Mouse (Mus musculus) kidney, embryonic 15.5 days (tissue): ENCODE data around the gene Tmem125. TPM values are rescaled to one million over a fixed set of nuclear protein-coding genes. Genes with fewer than 3 reads are reported as not detected.
"Not testable (repeated sequence)": the region's sequence is repeated elsewhere in the genome, so short reads cannot be mapped to it uniquely, and the experiment has no call there.

Experiments
- ATAC-seq: fragments of 200-750 bp; cut with Nextera tagmentation; replicated peaks from 2 replicates; pipeline ENCODE4 v1.8.0; 2017; ENCODE audit warnings: moderate TSS enrichment; ENCODE audit not compliant: low FRiP score
- H3K27ac ChIP-seq: fragments of 300-500 bp; sonication (generic); 2 replicates; pipeline ENCODE4 v1.5.1; 2015; ENCODE audit warnings: mild to moderate bottlenecking, inconsistent platforms
- H3K27me3 ChIP-seq: fragments of 300-500 bp; sonication (generic); 2 replicates; pipeline ENCODE4 v1.6.1; 2015; ENCODE audit warnings: inconsistent platforms
- H3K36me3 ChIP-seq: fragments of 300-500 bp; sonication (generic); 2 replicates; pipeline ENCODE4 v1.6.1; 2015; ENCODE audit warnings: inconsistent platforms
- H3K4me1 ChIP-seq: fragments of 300-500 bp; sonication (generic); 2 replicates; pipeline ENCODE4 v1.6.1; 2015; ENCODE audit warnings: inconsistent platforms
- H3K4me2 ChIP-seq: fragments of 300-500 bp; sonication (generic); 2 replicates; pipeline ENCODE4 v1.6.1; 2015; ENCODE audit warnings: moderate library complexity, mild to moderate bottlenecking, inconsistent platforms
- H3K4me3 ChIP-seq: fragments of 300-500 bp; sonication (generic); replicated peaks from 2 replicates; pipeline ENCODE4 v1.5.1; 2015; ENCODE audit warnings: mild to moderate bottlenecking, inconsistent platforms
- H3K9ac ChIP-seq: fragments of 300-500 bp; sonication (generic); 2 replicates; pipeline ENCODE4 v1.6.1; 2015; ENCODE audit warnings: mild to moderate bottlenecking, inconsistent platforms
- H3K9me3 ChIP-seq: fragments of 300-500 bp; sonication (generic); replicated peaks from 2 replicates; pipeline ENCODE4 v1.6.1; 2016; ENCODE audit warnings: inconsistent platforms
- WGBS: fragments of 180-500 bp; shearing (Covaris S2); methylation state at CpG from one replicate; pipeline ENCODE4 v1.1.7; 2015; ENCODE audit warnings: mixed read lengths; 5-methylcytosine and 5-hydroxymethylcytosine counted together
- polyA plus RNA-seq: library from polyadenylated mRNA; unstranded; fragments of >200 nt; fragmentation: Nextera tagmentation; extraction: Ambion mirVana; gene quantifications from 2 replicates; pipeline ENCODE4 v1.2.1, GENCODE M21; 2015

Gene Tmem125
- polyA plus RNA-seq, 1 experiment from 2014 or later = 6.7 TPM

- no peak for ATAC-seq
- Histone ChIP-seq H3K27me3 (no peaks in the 10 kb centered on the region), H3K9me3 (no peaks in the 10 kb centered on the region), H3K4me3 (no peak overlapping the region), H3K27ac (no peak overlapping the region), H3K9ac (no peak overlapping the region), H3K36me3 (no peaks in the 10 kb centered on the region), H3K4me2 (no peak overlapping the region), H3K4me1 (no peaks in the 10 kb centered on the region)
- WGBS = 80% methylated on average over 13 of the region's 13 CpGs
Measured at GRCm38 (mm10) chr4:118564062-118564925, 20.4 kb upstream of the Tmem125 start.

- Histone ChIP-seq H3K4me1 (peaks cover 9% of the 10 kb centered on the region; the same call in 1 of the 2 replicates), H3K4me3 (no peak overlapping the region), H3K27ac (peak overlapping the region; percentile 49), H3K4me2 (no peak overlapping the region), H3K9ac (no peak overlapping the region), H3K27me3 (no peaks in the 10 kb centered on the region), H3K9me3 (0 out of 2 replicates have a peak, but pooled peaks cover under 1% of the 10 kb centered on the region), H3K36me3 (no peaks in the 10 kb centered on the region)
- WGBS = 41% methylated on average over 3 of the region's 3 CpGs
- peak; percentile 82 for ATAC-seq
Measured at GRCm38 (mm10) chr4:118553039-118553649, 9.3 kb upstream of the Tmem125 start.

- H3K27me3 ChIP-seq, H3K4me1 ChIP-seq, H3K9me3 ChIP-seq, H3K9ac ChIP-seq, H3K36me3 ChIP-seq, H3K4me2 ChIP-seq, H3K27ac ChIP-seq, ATAC-seq, H3K4me3 ChIP-seq: not testable (repeated sequence)
- 86% methylated on average over 10 of the region's 10 CpGs for WGBS
Measured at GRCm38 (mm10) chr4:118548130-118548480, 4.3 kb upstream of the Tmem125 start.

GRCm38 (mm10) chr4:118547424-118548129, 3.7 kb upstream of the Tmem125 start:
- WGBS = 87% methylated on average over 23 of the region's 23 CpGs
- not testable (repeated sequence) for H3K9ac ChIP-seq, H3K27me3 ChIP-seq, H3K4me2 ChIP-seq, H3K27ac ChIP-seq, ATAC-seq, H3K9me3 ChIP-seq, H3K4me3 ChIP-seq, H3K36me3 ChIP-seq
- peaks cover 13% of the 10 kb centered on the region for H3K4me1 ChIP-seq

GRCm38 (mm10) chr4:118544441-118545127, 740 bp upstream of the Tmem125 start:
- no peaks in the 10 kb centered on the region for H3K36me3 ChIP-seq
- peaks cover 14% of the 10 kb centered on the region for H3K4me1 ChIP-seq
- peak overlapping the region; percentile 43 for H3K4me3 ChIP-seq
- ATAC-seq = no peak; the same call in 1 of the 2 replicates
- H3K27me3 ChIP-seq = 0 out of 2 replicates have a peak, but pooled peaks cover 4% of the 10 kb centered on the region
- peak overlapping the region; percentile 85 for H3K27ac ChIP-seq
- 0 out of 2 replicates have a peak, but pooled peaks cover 4% of the 10 kb centered on the region for H3K9me3 ChIP-seq
- peak overlapping the region; percentile 67 for H3K4me2 ChIP-seq
- H3K9ac ChIP-seq = 0 out of 2 replicates have a peak overlapping the region, but pooled peaks have one; percentile 22
- 77% methylated on average over 14 of the region's 14 CpGs for WGBS

- no peaks in the 10 kb centered on the region for H3K36me3 ChIP-seq
- H3K9ac ChIP-seq = peak overlapping the region; percentile 22; the same call in 1 of the 2 replicates
- peak overlapping the region; percentile 43 for H3K4me3 ChIP-seq
- H3K27ac ChIP-seq = peak overlapping the region; percentile 85
- 16% methylated on average over 13 of the region's 13 CpGs for WGBS
- 0 out of 2 replicates have a peak, but pooled peaks cover 4% of the 10 kb centered on the region for H3K27me3 ChIP-seq
- 0 out of 2 replicates have a peak, but pooled peaks cover 4% of the 10 kb centered on the region for H3K9me3 ChIP-seq
- peak; percentile 31; the same call in 1 of the 2 replicates for ATAC-seq
- peak overlapping the region; percentile 67 for H3K4me2 ChIP-seq
- H3K4me1 ChIP-seq = peaks cover 16% of the 10 kb centered on the region
Measured at GRCm38 (mm10) chr4:118543158-118543530, 700 bp downstream of the Tmem125 start.

- Histone ChIP-seq H3K9ac (no peak overlapping the region), H3K36me3 (no peaks in the 10 kb centered on the region), H3K27me3 (0 out of 2 replicates have a peak, but pooled peaks cover 4% of the 10 kb centered on the region), H3K4me1 (peaks cover 20% of the 10 kb centered on the region), H3K4me2 (peak overlapping the region; percentile 67), H3K4me3 (peak overlapping the region; percentile 43), H3K9me3 (no peaks in the 10 kb centered on the region), H3K27ac (peak overlapping the region; percentile 85)
- WGBS = 61% methylated on average over 9 of the region's 9 CpGs
- ATAC-seq = 0 out of 2 replicates have a peak, but pooled peaks have one; percentile 2
Measured at GRCm38 (mm10) chr4:118542510-118543157, 1.2 kb downstream of the Tmem125 start.

GRCm38 (mm10) chr4:118539904-118540303, 3.9 kb downstream of the Tmem125 start:
- Histone ChIP-seq H3K9me3 (no peaks in the 10 kb centered on the region), H3K36me3 (no peaks in the 10 kb centered on the region), H3K27ac (no peak overlapping the region), H3K27me3 (0 out of 2 replicates have a peak, but pooled peaks cover 4% of the 10 kb centered on the region), H3K4me2 (no peak overlapping the region), H3K4me1 (peaks cover 34% of the 10 kb centered on the region), H3K9ac (no peak overlapping the region), H3K4me3 (no peak overlapping the region)
- WGBS = 23% methylated on average over 10 of the region's 10 CpGs
- no peak for ATAC-seq

- Histone ChIP-seq H3K36me3 (no peaks in the 10 kb centered on the region), H3K27ac (peak overlapping the region; percentile 48)
- 39% methylated on average over 6 of the region's 6 CpGs for WGBS
Measured at GRCm38 (mm10) chr4:118537801-118538200, 6.0 kb downstream of the Tmem125 start.

GRCm38 (mm10) chr4:118535610-118536009, 8.2 kb downstream of the Tmem125 start:
- Histone ChIP-seq H3K9me3 (no peaks in the 10 kb centered on the region), H3K9ac (no peak overlapping the region), H3K4me3 (no peak overlapping the region), H3K36me3 (no peaks in the 10 kb centered on the region), H3K27me3 (no peaks in the 10 kb centered on the region), H3K4me2 (no peak overlapping the region), H3K27ac (0 out of 2 replicates have a peak overlapping the region, but pooled peaks have one; percentile 41), H3K4me1 (peaks cover 41% of the 10 kb centered on the region)
- no peak; the same call in 1 of the 2 replicates for ATAC-seq
- WGBS = 72% methylated on average over 6 of the region's 6 CpGs

More at GRCm38 (mm10) chr4:118537801-118538200, 6.0 kb downstream of the Tmem125 start:
- peaks cover 34% of the 10 kb centered on the region for H3K4me1 ChIP-seq
- ATAC-seq = no peak
- H3K4me2 ChIP-seq = no peak overlapping the region
- no peak overlapping the region for H3K9ac ChIP-seq
- H3K9me3 ChIP-seq = no peaks in the 10 kb centered on the region
- no peak overlapping the region for H3K4me3 ChIP-seq
- H3K27me3 ChIP-seq = 0 out of 2 replicates have a peak, but pooled peaks cover 4% of the 10 kb centered on the region

- no peak overlapping the region for H3K9ac ChIP-seq
- ATAC-seq = no peak; the same call in 1 of the 2 replicates
- no peaks in the 10 kb centered on the region for H3K27me3 ChIP-seq
- H3K27ac ChIP-seq = peak overlapping the region; percentile 70
- H3K4me2 ChIP-seq = no peak overlapping the region
- H3K9me3 ChIP-seq = no peaks in the 10 kb centered on the region
- H3K4me3 ChIP-seq = no peak overlapping the region
- WGBS = 73% methylated on average over 7 of the region's 7 CpGs
- H3K36me3 ChIP-seq = no peaks in the 10 kb centered on the region
- peaks cover 41% of the 10 kb centered on the region for H3K4me1 ChIP-seq
Measured at GRCm38 (mm10) chr4:118533605-118534004, 10.2 kb downstream of the Tmem125 start.
